ENCODE assay signal across 1 mouse cellular context in the genomic region with DNA sequence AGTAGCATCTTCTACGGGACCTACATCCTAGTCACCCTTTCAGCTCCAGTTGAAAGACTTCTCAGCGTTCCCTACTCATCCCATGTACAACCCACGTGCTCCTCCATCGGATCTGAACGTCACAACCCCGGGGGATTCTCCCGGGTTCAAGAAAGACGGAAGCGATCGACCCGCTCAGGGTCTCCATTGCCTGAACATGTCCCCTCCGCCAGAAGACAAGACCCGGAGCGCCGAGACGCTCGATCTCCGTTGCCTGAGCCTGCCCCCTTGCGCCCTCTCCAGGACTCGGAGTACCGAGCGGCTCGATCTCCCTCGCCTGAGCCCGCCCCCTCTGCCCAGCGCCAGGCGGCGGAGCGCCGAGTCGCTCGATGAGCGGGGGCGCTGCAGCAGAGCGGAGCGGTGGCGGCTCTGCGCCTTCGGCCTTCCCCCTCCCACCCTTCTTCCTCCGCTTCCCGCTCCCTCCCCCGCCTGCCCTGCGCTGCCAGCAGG.
TF ChIP-seq lines count a peak whose summit lies in the region.

A gene (plus strand): TSS at position 256 of the 489 bp plus-strand sequence.

TF ChIP-seq in MEL, 35 proteins besides CTCF, POLR2A, EP300 and RAD21 (continued from another document):
- TF ChIP-seq ZMIZ1 (IDR thresholded peaks at IDR 0.05; ENCODE audit: low read depth, low read length) (peak; percentile 32; the same call in 1 of the 2 replicates), HCFC1 (IDR thresholded peaks at IDR 0.05; ENCODE audit: low read depth, low read length) (peak; percentile 91), E2F4 (IDR thresholded peaks at IDR 0.05; ENCODE audit: borderline replicate concordance, low read depth, low read length) (no peak; the same call in 1 of the 2 replicates), NRF1 (IDR thresholded peaks at IDR 0.05; ENCODE audit: insufficient read depth, low read depth, low read length, poor library complexity, severe bottlenecking) (peak; percentile 45; the same call in 1 of the 2 replicates), POLR2AphosphoS5 (IDR thresholded peaks at IDR 0.05; ENCODE audit: borderline replicate concordance, low read depth, low read length) (no peak), MXI1 (IDR thresholded peaks at IDR 0.05; ENCODE audit: low read depth, low read length) (peak; percentile 85), POLR2AphosphoS2 (IDR thresholded peaks at IDR 0.05; ENCODE audit: low read length) (0 out of 2 replicates have a peak, but pooled peaks have one; percentile 39), MYC (IDR thresholded peaks at IDR 0.05; ENCODE audit: low read depth, low read length) (peak; percentile 70; the same call in 1 of the 2 replicates), SMC3 (IDR thresholded peaks at IDR 0.05; ENCODE audit: low read depth, low read length) (no peak), ETS1 (IDR thresholded peaks at IDR 0.05; ENCODE audit: low read depth, low read length) (peak; percentile 63; the same call in 1 of the 2 replicates), CHD2 (IDR thresholded peaks at IDR 0.05; ENCODE audit: low read length) (no peak), MAFK (IDR thresholded peaks at IDR 0.05; ENCODE audit: borderline replicate concordance, low read depth, low read length) (no peak), USF1 (IDR thresholded peaks at IDR 0.05; ENCODE audit: low read depth, low read length) (peak; percentile 42)
